Mouse (Mus musculus) liver, embryonic 14.5 days (tissue): ENCODE data around the gene Tmc6.

Experiments used
- CTCF ChIP-seq: IDR thresholded peaks from 2 replicates; pipeline ENCODE4 v1.5.1; 2016; ENCODE audit warnings: antibody characterized with exemption, low read depth, control low read depth
- EP300 ChIP-seq: IDR thresholded peaks from 2 replicates; pipeline ENCODE4 v1.6.1; 2016; ENCODE audit warnings: antibody characterized with exemption, low read depth

GRCm38 (mm10) chr11:117783683-117784309 is 1.8 kb upstream of the Tmc6 start:
- TF ChIP-seq EP300: no peak
- TF ChIP-seq CTCF: no peak
